Mouse (Mus musculus) midbrain, embryonic 16.5 days (tissue): ENCODE results near the gene Rfx4. TPM values are rescaled to one million over a fixed set of nuclear protein-coding genes. Genes with fewer than 3 reads are reported as not detected.
A peak's percentile ranks its signal among the peaks of the same experiment; 100 is the strongest.

Experiments used
- ATAC-seq: fragments of 200-750 bp; cut with Nextera tagmentation; 2 replicates; pipeline ENCODE4 v1.8.0; 2017; ENCODE audit warnings: moderate TSS enrichment
- H3K27ac ChIP-seq: fragments of 300-500 bp; sonication (generic); 2 replicates; pipeline ENCODE4 v1.5.1; 2014; ENCODE audit warnings: mild to moderate bottlenecking, low read length, mixed read lengths
- H3K27me3 ChIP-seq: fragments of 300-500 bp; sonication (generic); 2 replicates; pipeline ENCODE4 v1.6.1; 2014; ENCODE audit warnings: low read depth, low read length, mixed read lengths; ENCODE audit not compliant: control insufficient read depth, insufficient read depth
- H3K36me3 ChIP-seq: fragments of 300-500 bp; sonication (generic); 2 replicates; pipeline ENCODE4 v1.6.1; 2014; ENCODE audit warnings: mild to moderate bottlenecking, low read length, moderate library complexity, mixed read lengths; ENCODE audit not compliant: control insufficient read depth, insufficient read depth
- H3K4me1 ChIP-seq: fragments of 300-500 bp; sonication (generic); 2 replicates; pipeline ENCODE4 v1.6.1; 2014; ENCODE audit warnings: mild to moderate bottlenecking, low read length, mixed read lengths; ENCODE audit not compliant: control insufficient read depth, insufficient read depth
- H3K4me2 ChIP-seq: fragments of 300-500 bp; sonication (generic); 2 replicates; pipeline ENCODE4 v1.6.1; 2014; ENCODE audit warnings: mild to moderate bottlenecking, low read length, mixed read lengths
- H3K4me3 ChIP-seq: fragments of 300-500 bp; sonication (generic); 2 replicates; pipeline ENCODE4 v1.5.1; 2014; ENCODE audit warnings: low read depth, mild to moderate bottlenecking, low read length, moderate library complexity, mixed read lengths
- H3K9ac ChIP-seq: fragments of 300-500 bp; sonication (generic); 2 replicates; pipeline ENCODE4 v1.6.1; 2014; ENCODE audit warnings: low read depth, low read length, mixed read lengths
- H3K9me3 ChIP-seq: fragments of 300-500 bp; sonication (generic); replicated peaks from 2 replicates; pipeline ENCODE4 v1.6.1; 2014; ENCODE audit warnings: mild to moderate bottlenecking, low read length, mixed read lengths; ENCODE audit not compliant: control insufficient read depth, poor library complexity, severe bottlenecking
- WGBS: fragments of 180-500 bp; shearing (Covaris S2); extraction: QIAGEN DNeasy Blood & Tissue Kit; methylation state at CpG from one replicate; pipeline ENCODE4 v1.1.7; 2014; 5-methylcytosine and 5-hydroxymethylcytosine counted together
- polyA plus RNA-seq: library from polyadenylated mRNA; unstranded; fragments of >200 nt; fragmentation: Nextera tagmentation; extraction: Ambion mirVana; gene quantifications from 2 replicates; pipeline ENCODE4 v1.2.1, GENCODE M21; 2015

Gene Rfx4
- polyA plus RNA-seq, 1 experiment from 2014 or later, result 13.9 TPM

DNA sequence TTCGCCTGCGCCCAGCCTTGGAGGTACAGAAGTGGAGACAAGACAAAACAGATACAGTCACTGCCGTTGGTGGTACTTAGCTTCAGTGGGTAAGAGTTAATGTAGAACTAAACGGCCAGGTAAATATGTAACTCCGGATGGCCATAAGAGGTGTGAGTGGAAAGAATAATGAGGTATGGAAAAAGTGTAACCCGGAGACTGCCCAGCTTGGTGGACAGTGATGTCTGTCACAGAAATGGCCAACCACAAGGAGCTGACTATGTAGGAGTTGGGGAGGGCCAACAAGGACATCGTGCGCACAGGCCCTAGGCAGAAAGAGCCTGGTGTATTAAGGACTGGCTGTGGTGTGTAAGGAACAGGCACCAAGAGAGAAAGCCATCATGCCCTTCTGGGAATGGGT lies 130.9 kb downstream of the Rfx4 start:
- no peak overlapping the region for H3K4me3 ChIP-seq
- no peak for ATAC-seq
- no peaks in the 10 kb centered on the region for H3K9me3 ChIP-seq
- no peaks in the 10 kb centered on the region for H3K36me3 ChIP-seq
- no peak overlapping the region for H3K27ac ChIP-seq
- WGBS, result 94% methylated on average over 8 of the region's 8 CpGs
- no peak overlapping the region for H3K9ac ChIP-seq
- no peaks in the 10 kb centered on the region for H3K27me3 ChIP-seq
- no peak overlapping the region for H3K4me2 ChIP-seq
- peaks cover 3% of the 10 kb centered on the region; the same call in 1 of the 2 replicates for H3K4me1 ChIP-seq

GRCm38 (mm10) chr10:84889096-84889846 lies 133.4 kb downstream of the Rfx4 start:
- ATAC-seq, result no peak
- H3K4me1 ChIP-seq, result peaks cover 3% of the 10 kb centered on the region; the same call in 1 of the 2 replicates
- H3K27me3 ChIP-seq, result no peaks in the 10 kb centered on the region
- H3K9ac ChIP-seq, result no peak overlapping the region
- WGBS, result 28% methylated on average over 4 of the region's 4 CpGs
- H3K9me3 ChIP-seq, result no peaks in the 10 kb centered on the region
- no peak overlapping the region for H3K4me3 ChIP-seq
- H3K27ac ChIP-seq, result no peak overlapping the region
- no peaks in the 10 kb centered on the region for H3K36me3 ChIP-seq
- H3K4me2 ChIP-seq, result no peak overlapping the region

DNA sequence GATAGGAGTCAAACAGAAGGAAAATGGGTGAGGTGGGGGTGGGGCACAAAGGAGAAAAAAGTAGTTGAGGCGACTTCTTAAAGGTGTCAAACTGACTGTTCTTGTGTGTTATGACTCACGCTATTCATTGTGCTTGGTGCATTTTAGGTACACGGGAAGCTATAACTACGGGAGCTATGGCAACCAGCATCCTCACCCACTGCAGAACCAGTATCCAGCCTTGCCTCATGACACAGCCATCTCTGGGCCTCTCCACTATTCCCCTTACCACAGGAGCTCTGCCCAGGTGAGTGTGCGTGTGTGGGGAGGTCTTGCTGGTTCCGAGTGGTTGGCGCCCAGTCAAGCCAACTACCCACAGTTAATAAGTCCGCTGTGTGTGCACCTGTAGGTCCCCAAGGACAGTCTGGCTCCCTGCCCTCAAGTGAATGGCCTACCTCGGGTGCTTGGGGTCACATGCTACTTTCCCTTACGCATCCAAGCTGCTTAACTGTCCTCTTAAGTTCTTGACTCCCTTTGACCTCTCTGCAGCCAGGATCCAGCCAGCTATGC lies 140.0 kb downstream of the Rfx4 start:
- WGBS, result 95% methylated on average over 10 of the region's 10 CpGs
- H3K4me2 ChIP-seq, result no peak overlapping the region

GRCm38 (mm10) chr10:84896941-84897930 lies 141.4 kb downstream of the Rfx4 start:
- H3K27me3 ChIP-seq, result no peaks in the 10 kb centered on the region
- 65% methylated on average over 9 of the region's 9 CpGs for WGBS
- H3K4me1 ChIP-seq, result no peaks in the 10 kb centered on the region
- H3K9me3 ChIP-seq, result no peaks in the 10 kb centered on the region
- no peak overlapping the region for H3K4me2 ChIP-seq
- no peak overlapping the region for H3K4me3 ChIP-seq
- H3K9ac ChIP-seq, result no peak overlapping the region
- H3K27ac ChIP-seq, result no peak overlapping the region
- ATAC-seq, result no peak
- H3K36me3 ChIP-seq, result no peaks in the 10 kb centered on the region

More for the DNA sequence above, 140.0 kb downstream of the Rfx4 start:
- ATAC-seq, result no peak
- no peaks in the 10 kb centered on the region for H3K9me3 ChIP-seq
- no peaks in the 10 kb centered on the region for H3K36me3 ChIP-seq
- H3K4me3 ChIP-seq, result no peak overlapping the region
- H3K9ac ChIP-seq, result no peak overlapping the region
- no peaks in the 10 kb centered on the region for H3K27me3 ChIP-seq
- no peaks in the 10 kb centered on the region for H3K4me1 ChIP-seq
- H3K27ac ChIP-seq, result no peak overlapping the region

GRCm38 (mm10) chr10:84898144-84898979 lies 142.5 kb downstream of the Rfx4 start:
- ATAC-seq, result no peak
- peaks cover 3% of the 10 kb centered on the region for H3K4me1 ChIP-seq
- no peaks in the 10 kb centered on the region for H3K36me3 ChIP-seq
- no peaks in the 10 kb centered on the region for H3K9me3 ChIP-seq
- H3K4me3 ChIP-seq, result no peak overlapping the region
- H3K27ac ChIP-seq, result no peak overlapping the region
- no peaks in the 10 kb centered on the region for H3K27me3 ChIP-seq
- no peak overlapping the region for H3K4me2 ChIP-seq
- no peak overlapping the region for H3K9ac ChIP-seq
- 82% methylated on average over 3 of the region's 3 CpGs for WGBS

DNA sequence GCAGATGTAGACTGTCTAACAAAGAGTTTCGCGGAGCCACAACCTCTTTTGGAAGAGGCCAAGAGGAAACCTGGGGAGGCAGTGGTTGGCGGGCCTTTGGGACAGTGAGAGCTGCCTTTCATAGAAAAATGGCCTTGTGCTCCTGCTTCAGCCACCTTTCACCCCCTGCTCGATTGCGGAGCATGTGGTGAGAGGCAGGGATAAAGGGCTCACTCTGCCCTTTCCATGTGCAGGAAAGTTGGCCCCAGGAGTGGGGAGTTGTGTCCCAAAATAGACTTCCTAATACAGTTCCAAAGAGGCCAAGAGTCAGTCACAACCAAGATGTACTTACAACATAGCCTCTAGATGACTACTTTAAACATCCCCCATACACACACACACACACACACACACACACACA lies 145.8 kb downstream of the Rfx4 start:
- H3K4me1 ChIP-seq, result peaks cover 13% of the 10 kb centered on the region
- no peaks in the 10 kb centered on the region for H3K36me3 ChIP-seq
- no peak overlapping the region for H3K4me2 ChIP-seq
- H3K27me3 ChIP-seq, result no peaks in the 10 kb centered on the region
- no peak overlapping the region for H3K9ac ChIP-seq
- ATAC-seq, result no peak
- no peak overlapping the region for H3K4me3 ChIP-seq
- 75% methylated on average over 5 of the region's 5 CpGs for WGBS
- H3K9me3 ChIP-seq, result no peaks in the 10 kb centered on the region
- no peak overlapping the region for H3K27ac ChIP-seq

- H3K4me1 ChIP-seq, result peaks cover 13% of the 10 kb centered on the region
- ATAC-seq, result no peak
- no peak overlapping the region for H3K27ac ChIP-seq
- 100% methylated on average over 2 of the region's 2 CpGs for WGBS
- H3K9me3 ChIP-seq, result no peaks in the 10 kb centered on the region
- H3K4me2 ChIP-seq, result no peak overlapping the region
- H3K36me3 ChIP-seq, result no peaks in the 10 kb centered on the region
- no peak overlapping the region for H3K9ac ChIP-seq
- no peak overlapping the region for H3K4me3 ChIP-seq
- no peaks in the 10 kb centered on the region for H3K27me3 ChIP-seq
Observed at GRCm38 (mm10) chr10:84902213-84902612, 146.4 kb downstream of the Rfx4 start.

DNA sequence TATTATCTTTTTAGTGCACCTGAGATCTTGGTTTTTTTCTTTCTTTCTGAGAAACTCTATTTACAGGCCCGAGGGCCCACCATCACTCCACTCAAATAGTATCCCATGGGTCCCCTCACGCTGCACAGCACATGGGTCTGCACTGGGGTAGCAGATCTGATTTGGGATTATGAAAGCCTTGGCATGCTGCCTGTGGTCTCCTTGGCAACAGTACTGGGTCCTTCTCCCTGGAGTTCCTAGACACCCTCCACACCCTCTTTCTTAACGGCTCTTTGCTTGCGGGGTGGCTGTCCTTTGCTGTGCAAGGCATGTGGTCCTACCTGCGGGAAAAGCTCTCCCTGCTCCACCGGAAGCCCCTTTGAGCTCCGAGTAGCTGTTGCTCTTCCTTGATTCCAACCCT lies 147.4 kb downstream of the Rfx4 start:
- H3K9me3 ChIP-seq, result no peaks in the 10 kb centered on the region
- H3K27me3 ChIP-seq, result no peaks in the 10 kb centered on the region
- no peak overlapping the region for H3K9ac ChIP-seq
- ATAC-seq, result no peak
- WGBS, result 26% methylated on average over 7 of the region's 7 CpGs
- H3K4me3 ChIP-seq, result no peak overlapping the region
- H3K4me2 ChIP-seq, result peak overlapping the region; percentile 25; the same call in 1 of the 2 replicates
- peak overlapping the region; percentile 50 for H3K27ac ChIP-seq
- H3K36me3 ChIP-seq, result no peaks in the 10 kb centered on the region
- H3K4me1 ChIP-seq, result peaks cover 13% of the 10 kb centered on the region
